Mouse (Mus musculus) brain, embryonic 14.5 days (tissue): ENCODE measurements around the gene Abcf1.

Experiments used
- CTCF ChIP-seq: fragments of 200-500 bp; IDR thresholded peaks from 2 replicates; pipeline ENCODE4 v1.5.1; 2012; ENCODE audit warnings: inconsistent platforms, mild to moderate bottlenecking, moderate library complexity, borderline replicate concordance; ENCODE audit not compliant: insufficient read depth, insufficient read length; ENCODE audit errors: extremely low read depth
- POLR2A ChIP-seq: fragments of 200-500 bp; IDR thresholded peaks from 2 replicates; pipeline ENCODE4 v1.6.1; 2012; ENCODE audit warnings: mild to moderate bottlenecking, inconsistent platforms, borderline replicate concordance; ENCODE audit not compliant: poor library complexity, insufficient read depth, insufficient read length, severe bottlenecking; ENCODE audit errors: extremely low read depth

DNA sequence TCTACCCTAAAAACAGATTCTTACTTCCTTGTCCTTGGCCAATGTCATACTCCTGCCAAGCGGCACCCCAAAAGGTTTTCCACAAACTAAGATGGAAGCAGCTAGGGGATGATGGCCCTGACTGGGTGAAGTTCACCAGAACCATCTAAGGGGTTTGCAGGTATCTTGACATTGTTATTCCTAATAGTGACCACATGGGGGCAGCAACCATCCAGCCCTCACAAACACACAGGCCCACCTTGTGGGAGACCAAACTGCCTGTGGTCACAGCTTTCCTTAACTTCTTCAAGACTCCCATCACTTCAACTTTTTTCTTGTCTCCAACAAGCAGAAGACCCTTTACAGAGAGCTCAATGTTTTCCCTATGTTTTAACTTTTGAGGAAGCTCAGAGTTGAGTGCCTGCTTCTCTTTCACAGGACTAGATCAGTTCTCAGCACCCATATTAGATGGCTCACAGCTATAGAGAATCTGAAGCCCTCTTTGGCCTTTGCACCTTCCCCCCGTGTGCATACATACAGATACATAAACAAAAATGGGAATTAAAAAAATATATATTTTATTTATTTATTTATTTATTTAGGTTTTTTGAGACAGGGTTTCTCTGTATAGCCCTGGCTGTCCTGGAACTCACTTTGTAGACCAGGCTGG, 31.7 kb downstream of the Abcf1 start:
- peak; percentile 83 for TF ChIP-seq CTCF
- no peak for TF ChIP-seq POLR2A
